Mouse (Mus musculus) WW6 (cell line): ENCODE data around the gene Coa6.
"Not testable (repeated sequence)": the region's sequence is repeated elsewhere in the genome, so short reads cannot be mapped to it uniquely, and the experiment has no call there.

Experiments used
- DNase-seq: peaks from one replicate; pipeline ENCODE4 v3.0.0-alpha.2; 2013; ENCODE audit warnings: low read depth, low spot score

The Coa6 gene

GRCm38 (mm10) chr8:126422174-126422919, at the start of gene Coa6:
TSS of gene Coa6 (plus strand) at chr8:126422515.
- DNase-seq, result peak; percentile 96

GRCm38 (mm10) chr8:126379580-126379979, 42.7 kb upstream of the Coa6 start:
- DNase-seq, result no peak

- DNase-seq, result no peak
Measured at GRCm38 (mm10) chr8:126380141-126380540, 42.2 kb upstream of the Coa6 start.

DNA sequence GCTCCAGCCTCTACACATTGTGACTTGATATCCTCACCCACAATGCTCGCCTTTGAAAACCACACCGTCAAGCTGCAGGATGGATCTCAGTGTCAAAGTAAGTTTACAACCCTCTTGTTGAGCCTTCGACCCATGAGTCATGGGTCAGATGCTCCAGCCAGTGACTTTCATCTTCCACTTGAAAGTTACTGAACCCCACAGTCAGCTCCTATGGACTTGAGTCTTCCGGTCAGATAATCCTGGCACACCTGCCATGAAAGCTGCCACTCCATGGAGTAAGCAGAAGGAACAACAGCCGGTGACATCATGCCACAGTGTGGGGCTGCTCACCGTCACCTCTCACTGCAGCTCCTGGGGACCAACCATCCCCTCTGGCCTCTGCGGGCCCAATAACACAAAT, 41.0 kb upstream of the Coa6 start:
- DNase-seq, result no peak

DNA sequence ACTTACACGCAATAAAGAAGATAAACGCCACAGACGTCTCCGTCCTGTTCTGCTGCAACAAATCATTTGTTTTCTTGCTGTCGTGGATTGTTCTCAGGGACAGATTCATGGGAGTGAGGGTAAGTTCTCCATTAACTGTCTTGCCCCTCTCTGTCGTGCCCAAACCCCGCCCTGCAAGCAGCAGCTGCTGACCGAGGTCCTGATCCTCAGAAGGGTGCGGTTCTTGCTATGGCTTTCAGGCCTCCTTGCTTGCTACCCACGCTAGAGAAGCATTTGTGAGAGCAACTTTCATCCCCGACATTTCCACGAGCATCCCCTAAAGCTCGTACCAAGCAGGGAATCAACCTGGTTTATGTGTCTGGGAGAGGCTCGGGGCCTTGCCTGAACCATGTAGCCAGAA, 40.1 kb upstream of the Coa6 start:
- DNase-seq, result peak; percentile 26

GRCm38 (mm10) chr8:126382749-126383148, 39.6 kb upstream of the Coa6 start:
- no peak for DNase-seq

DNA sequence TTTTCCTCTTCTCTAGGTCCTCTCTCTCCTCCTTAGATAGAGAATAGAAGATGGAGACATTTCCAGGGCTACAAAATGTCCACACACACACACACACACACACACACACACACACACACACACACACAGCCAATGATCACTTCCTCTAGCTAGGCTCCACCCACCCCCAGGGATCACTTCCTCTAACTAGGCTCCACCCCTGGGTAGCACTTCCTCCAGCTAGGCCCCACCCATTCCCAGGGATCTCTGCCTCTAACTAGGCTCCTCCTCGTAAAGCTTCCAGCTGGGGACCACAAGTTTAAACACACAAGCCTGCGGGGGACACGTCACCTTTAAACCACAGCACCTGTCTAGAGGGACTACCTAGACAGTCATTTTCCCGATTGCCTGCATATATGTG, 34.7 kb upstream of the Coa6 start:
- DNase-seq, result no peak

DNA sequence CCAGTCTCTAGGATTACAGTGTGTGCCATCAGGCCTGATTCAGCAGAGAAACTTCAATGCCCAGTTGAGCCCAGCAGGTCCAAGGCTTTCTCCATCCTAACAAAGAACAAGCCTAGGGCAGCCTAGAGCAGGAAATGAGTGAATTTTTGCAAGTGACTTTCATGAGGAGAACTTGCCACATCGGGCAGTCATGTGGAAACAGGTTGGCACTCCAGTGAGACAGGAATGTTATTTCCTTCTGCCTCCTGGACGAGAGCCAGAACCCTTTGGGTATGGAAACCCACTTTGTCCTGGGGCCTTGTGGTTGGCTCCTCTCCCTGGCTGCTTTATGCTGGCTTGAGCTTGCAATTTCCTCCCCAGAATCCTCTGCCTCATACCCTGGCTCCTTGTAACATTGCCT, 30.8 kb upstream of the Coa6 start:
- no peak for DNase-seq

GRCm38 (mm10) chr8:126395386-126395785, 26.9 kb upstream of the Coa6 start:
- no peak for DNase-seq

DNA sequence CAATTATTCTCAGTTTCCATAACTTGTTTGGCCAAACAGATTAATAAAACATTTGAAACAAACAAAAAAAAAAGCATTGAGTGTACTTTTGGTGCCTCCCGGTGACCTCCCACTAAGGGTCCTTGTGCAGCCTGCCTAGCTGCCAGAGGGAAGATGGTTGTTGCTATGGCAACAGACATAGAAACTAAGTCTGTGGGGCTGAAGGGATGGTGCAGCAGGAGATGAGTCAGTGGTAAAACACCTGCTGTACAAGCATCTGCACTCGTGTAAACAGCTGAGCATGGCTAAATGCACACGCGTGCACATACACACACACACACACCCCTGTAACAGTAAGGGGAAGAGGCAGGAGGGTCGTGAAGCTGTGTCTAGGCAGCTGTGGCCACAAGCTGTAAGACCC, 26.4 kb upstream of the Coa6 start:
- no peak for DNase-seq

- DNase-seq, result no peak
Measured at GRCm38 (mm10) chr8:126398349-126398748, 24.0 kb upstream of the Coa6 start.

DNA sequence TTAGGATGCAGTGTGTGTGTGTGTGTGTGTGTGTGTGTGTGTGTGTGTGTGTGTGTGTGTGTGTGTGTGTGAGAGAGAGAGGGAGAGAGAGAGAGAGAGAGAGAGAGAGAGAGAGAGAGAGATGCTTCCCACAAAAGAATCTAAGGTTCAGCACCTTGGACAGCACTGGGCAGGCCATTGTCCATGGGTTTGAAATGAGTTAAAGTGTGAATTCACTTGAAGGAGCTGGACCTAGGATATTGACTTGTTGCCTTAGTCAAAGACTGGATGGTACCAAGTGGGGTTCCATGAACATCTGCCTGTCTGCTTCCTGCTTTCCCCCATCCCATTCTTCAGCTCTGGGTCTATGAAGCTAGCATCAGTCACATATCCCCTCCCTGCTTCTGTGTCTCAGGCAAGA, 17.8 kb upstream of the Coa6 start:
- not testable (repeated sequence) for DNase-seq

DNA sequence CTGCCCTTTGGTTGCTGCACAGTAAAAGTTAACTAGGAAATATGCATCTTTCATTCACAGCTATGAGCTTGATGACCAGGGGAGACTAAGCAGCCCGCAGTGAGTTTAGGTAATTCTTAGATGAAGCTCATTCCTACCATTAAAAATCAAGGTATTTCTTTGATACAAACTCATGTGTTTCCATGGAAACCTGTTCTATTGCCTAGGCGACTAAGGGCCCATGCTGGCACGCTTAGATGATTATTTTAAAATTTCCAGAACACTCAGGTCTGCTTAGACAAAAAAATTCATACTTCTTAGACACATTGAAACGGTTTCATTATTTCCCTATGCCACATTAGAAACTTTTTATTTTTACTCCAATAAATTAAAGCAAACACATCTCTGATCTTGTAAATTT, 17.3 kb upstream of the Coa6 start:
- no peak for DNase-seq

DNA sequence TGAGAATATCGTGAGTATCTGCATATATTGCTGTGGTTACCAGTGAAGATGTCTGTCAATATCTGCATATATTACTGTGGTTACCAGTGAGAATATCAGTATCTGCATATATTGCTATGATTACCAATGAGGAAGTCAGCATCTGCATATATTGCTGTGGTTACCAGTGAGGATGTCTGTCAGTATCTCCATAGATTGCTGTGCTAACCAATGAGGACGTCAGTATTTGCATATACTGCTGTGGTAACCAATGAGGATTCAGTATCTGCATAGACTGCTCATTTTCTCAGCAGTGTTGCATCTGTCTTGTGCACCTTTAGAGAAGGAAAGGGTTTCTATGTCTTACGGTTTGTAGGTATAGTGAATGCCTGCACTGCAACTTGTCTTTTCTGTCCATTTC, 1.5 kb upstream of the Coa6 start:
- DNase-seq, result no peak

DNA sequence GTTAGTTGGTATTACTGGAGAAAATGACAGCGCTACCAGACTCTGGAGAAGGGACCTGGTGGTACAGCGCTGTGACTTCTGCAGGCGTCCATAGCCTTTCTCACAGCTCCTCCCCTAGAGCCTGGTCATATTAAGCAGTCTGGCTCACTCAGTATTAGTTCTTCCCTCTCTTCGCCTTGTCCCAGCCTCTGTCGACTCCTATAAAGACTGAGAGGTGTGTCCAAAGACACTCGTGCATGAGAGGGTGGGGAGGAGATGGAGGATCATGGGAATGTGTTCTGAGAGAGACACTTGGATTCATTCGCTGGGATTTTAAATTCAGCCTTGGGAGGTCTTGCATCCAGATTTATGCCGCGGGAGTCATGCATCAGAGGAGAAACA, 595 bp downstream of the Coa6 start:
- peak; percentile 16 for DNase-seq

GRCm38 (mm10) chr8:126424163-126424562, 1.8 kb downstream of the Coa6 start:
- no peak for DNase-seq

DNA sequence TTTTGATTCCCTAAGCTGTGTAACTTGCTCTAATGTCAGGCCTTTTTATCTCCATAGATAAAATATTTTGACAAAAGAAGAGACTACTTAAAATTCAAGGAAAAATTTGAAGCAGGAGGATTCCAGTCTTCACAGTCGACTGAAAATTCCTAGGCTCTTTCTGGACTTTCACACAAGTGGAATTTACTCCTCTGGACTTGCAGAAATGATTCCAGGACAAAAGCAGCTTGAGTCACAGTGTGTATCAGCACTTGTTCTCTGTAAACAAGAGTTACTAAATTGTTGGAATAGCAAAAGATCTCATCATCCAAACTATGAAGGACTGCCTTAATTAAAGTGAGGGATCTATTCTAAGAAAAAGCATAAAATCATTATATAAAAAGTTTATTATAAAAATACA, 2.6 kb downstream of the Coa6 start:
- DNase-seq, result no peak

- DNase-seq, result no peak
Measured at GRCm38 (mm10) chr8:126429635-126430034, 7.3 kb downstream of the Coa6 start.

DNA sequence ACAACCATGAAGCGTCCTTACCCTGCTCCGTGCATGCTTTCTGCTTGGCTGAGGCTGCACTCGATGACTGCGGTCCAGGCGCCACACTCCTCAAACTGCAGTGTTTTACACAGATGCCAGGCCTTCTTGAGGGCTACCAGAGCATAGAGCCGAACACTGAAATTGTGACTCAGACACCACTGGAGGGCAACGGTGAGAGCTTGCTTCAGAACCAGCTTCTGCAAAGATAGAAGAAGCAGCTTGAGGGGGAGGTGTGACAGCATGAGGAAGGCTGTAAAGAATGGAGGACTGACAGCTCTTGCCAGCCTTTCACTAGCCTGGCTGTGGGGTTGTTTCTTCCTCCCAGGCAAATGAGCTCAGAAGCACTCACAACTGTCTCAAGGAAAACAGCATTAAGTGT, 11.5 kb downstream of the Coa6 start:
- DNase-seq, result no peak

DNA sequence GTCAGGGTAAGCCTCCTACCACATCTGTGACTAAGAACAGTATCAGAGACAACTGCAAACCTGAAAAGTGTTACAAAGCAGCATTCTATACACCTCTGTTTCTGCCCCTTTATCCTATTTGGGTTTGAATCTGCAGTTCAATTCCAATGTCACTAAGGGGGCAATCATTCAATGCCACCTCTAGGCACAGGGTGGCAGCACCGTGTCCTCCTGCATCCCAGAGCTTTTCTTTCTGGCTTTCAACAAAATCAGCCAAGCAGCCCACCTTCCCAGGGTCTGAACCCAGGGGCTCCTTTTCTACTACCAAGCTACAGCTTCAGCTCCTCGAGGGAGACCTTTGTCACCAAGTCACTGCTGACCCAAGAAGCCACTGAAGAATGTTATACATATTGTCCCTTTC, 16.6 kb downstream of the Coa6 start:
- no peak for DNase-seq

- DNase-seq, result no peak
Measured at GRCm38 (mm10) chr8:126451158-126451557, 28.8 kb downstream of the Coa6 start.

- DNase-seq, result no peak
Measured at GRCm38 (mm10) chr8:126455383-126455782, 33.1 kb downstream of the Coa6 start.

DNA sequence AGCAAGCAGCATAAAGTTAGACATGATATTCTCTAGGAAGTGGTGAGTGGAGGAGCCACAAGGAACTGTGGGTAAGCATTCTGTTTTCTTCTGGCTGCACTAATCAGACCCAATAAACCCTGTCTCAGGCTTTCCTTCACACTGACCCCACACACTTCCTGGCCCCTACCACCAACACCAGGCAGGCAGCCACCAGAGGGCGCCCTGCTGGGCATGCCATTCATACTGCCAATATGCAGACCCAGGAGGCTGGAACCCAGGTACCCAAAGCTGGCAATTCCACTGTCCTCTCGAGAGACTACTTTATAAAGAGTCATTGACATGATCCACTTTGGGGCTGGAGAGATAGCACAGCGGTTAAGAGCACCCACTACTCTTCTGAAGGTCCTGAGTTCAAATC, 38.0 kb downstream of the Coa6 start:
- no peak for DNase-seq

- DNase-seq, result no peak
Measured at GRCm38 (mm10) chr8:126461735-126462134, 39.4 kb downstream of the Coa6 start.
